Comparison of ENCODE assay signal across 25 mouse cellular contexts in genomic region chr2:85510376-85510775, GRCm38 (mm10). TPM values are rescaled to one million over a fixed set of nuclear protein-coding genes. Genes with fewer than 3 reads are reported as not detected.
DNase-seq lines count a peak whose midpoint lies in the region; ATAC-seq and TF ChIP-seq lines count a peak whose summit lies in the region.
"Had no signal": no experiment of that assay in that cellular context is flagged by ENCODE, and none has a peak within 500 bp of the region (broad histone marks: within the 10 kb centered on the region; RNA-seq: fewer than 3 reads in every experiment).

No protein-coding gene starts in this region.

- no peak overlapping the region for H3K4me3 ChIP-seq in lung, postnatal 0 days (ENCODE audit: low read depth, low read length)
- H3K4me3 ChIP-seq in stomach, embryonic 16.5 days (replicated peaks; ENCODE audit: low read length): no peak overlapping the region
- H3K4me3 ChIP-seq: embryonic facial prominence, embryonic 15.5 days; forebrain, embryonic 12.5 days; forebrain, embryonic 15.5 days; hindbrain, embryonic 13.5 days; intestine, embryonic 15.5 days had no signal

- no peak overlapping the region for H3K9ac ChIP-seq in lung, postnatal 0 days (replicated peaks; ENCODE audit: low read depth)
- H3K9ac ChIP-seq in stomach, embryonic 16.5 days (ENCODE audit: low read length): no peak overlapping the region
- H3K9ac ChIP-seq: embryonic facial prominence, embryonic 15.5 days; forebrain, embryonic 12.5 days; forebrain, embryonic 15.5 days; hindbrain, embryonic 13.5 days; intestine, embryonic 15.5 days had no signal

- DNase-seq in lung, postnatal 0 days (ENCODE audit: low spot score): peak; percentile 52
- no peak for DNase-seq in lung, postnatal 25 days (ENCODE audit: low spot score)
- peak; percentile 91 for DNase-seq in fat pad, adult 2 months (ENCODE audit: extremely low read depth, low read depth, low spot score)
- no peak for DNase-seq in B cell, adult 2 months
- no peak for DNase-seq in kidney, postnatal 10 days
- DNase-seq: adrenal gland, adult 2 months; adrenal gland, postnatal 14 days; cerebellum, adult 11 months; cerebellum, adult 2 months; cerebellum, adult 9-11 months; cerebellum, postnatal 25 days; gastrocnemius, postnatal 36 days; heart, adult 11 months had no signal

- H3K27ac ChIP-seq in lung, postnatal 0 days (ENCODE audit: low read length): no peak overlapping the region
- H3K27ac ChIP-seq in stomach, embryonic 16.5 days (ENCODE audit: low read length): 0 out of 2 replicates have a peak overlapping the region, but pooled peaks have one; percentile 44
- H3K27ac ChIP-seq: forebrain, embryonic 12.5 days; forebrain, embryonic 15.5 days; hindbrain, embryonic 13.5 days; intestine, embryonic 15.5 days had no signal

- H3K4me1 ChIP-seq in lung, postnatal 0 days (ENCODE audit: insufficient read depth, low read depth, low read length): no peaks in the 10 kb centered on the region
- no peaks in the 10 kb centered on the region for H3K4me1 ChIP-seq in stomach, embryonic 16.5 days (ENCODE audit: control insufficient read depth, insufficient read depth, low read length)
- H3K4me1 ChIP-seq: embryonic facial prominence, embryonic 15.5 days; forebrain, embryonic 12.5 days; forebrain, embryonic 15.5 days; hindbrain, embryonic 13.5 days; intestine, embryonic 15.5 days had no signal

- H3K27me3 ChIP-seq in lung, postnatal 0 days (replicated peaks; ENCODE audit: insufficient read depth, low read length): no peaks in the 10 kb centered on the region
- no peaks in the 10 kb centered on the region for H3K27me3 ChIP-seq in stomach, embryonic 16.5 days (ENCODE audit: control insufficient read depth, insufficient read depth, low read length)
- H3K27me3 ChIP-seq: embryonic facial prominence, embryonic 15.5 days; forebrain, embryonic 12.5 days; forebrain, embryonic 15.5 days; hindbrain, embryonic 13.5 days; intestine, embryonic 15.5 days had no signal

- no peak for TF ChIP-seq CTCF in lung, postnatal 0 days (IDR thresholded peaks at IDR 0.05)

- no peak for TF ChIP-seq EP300 in lung, postnatal 0 days (IDR thresholded peaks at IDR 0.05)

- no peaks in the 10 kb centered on the region for H3K9me3 ChIP-seq in lung, postnatal 0 days (ENCODE audit: low read length)
- H3K9me3 ChIP-seq in stomach, embryonic 16.5 days (replicated peaks; ENCODE audit: control insufficient read depth, low read length): no peaks in the 10 kb centered on the region
- H3K9me3 ChIP-seq: embryonic facial prominence, embryonic 15.5 days; forebrain, embryonic 12.5 days; forebrain, embryonic 15.5 days; hindbrain, embryonic 13.5 days; intestine, embryonic 15.5 days had no signal

- no peaks in the 10 kb centered on the region for H3K36me3 ChIP-seq in lung, postnatal 0 days (ENCODE audit: insufficient read depth, low read length)
- H3K36me3 ChIP-seq in stomach, embryonic 16.5 days (ENCODE audit: control insufficient read depth, insufficient read depth, low read length): no peaks in the 10 kb centered on the region
- H3K36me3 ChIP-seq: embryonic facial prominence, embryonic 15.5 days; forebrain, embryonic 12.5 days; forebrain, embryonic 15.5 days; hindbrain, embryonic 13.5 days; intestine, embryonic 15.5 days had no signal

- H3K4me2 ChIP-seq in lung, postnatal 0 days (replicated peaks; ENCODE audit: low read depth, low read length): no peak overlapping the region
- H3K4me2 ChIP-seq in stomach, embryonic 16.5 days (ENCODE audit: low read depth, low read length): no peak overlapping the region
- H3K4me2 ChIP-seq: embryonic facial prominence, embryonic 15.5 days; forebrain, embryonic 12.5 days; forebrain, embryonic 15.5 days; heart, embryonic 11.5 days; hindbrain, embryonic 13.5 days; intestine, embryonic 15.5 days had no signal

- WGBS in lung, postnatal 0 days: 58% methylated on average over 3 of the region's 3 CpGs
- WGBS in stomach, embryonic 16.5 days: 61% methylated on average over 3 of the region's 3 CpGs

- ATAC-seq in lung, postnatal 0 days: no peak
- ATAC-seq in stomach, embryonic 16.5 days (ENCODE audit: insufficient read depth, low FRiP score): 0 out of 2 replicates have a peak, but pooled peaks have one; percentile 44
- ATAC-seq: CD4-positive, CD25-positive, alpha-beta regulatory T cell, adult 4 months; forebrain, embryonic 15.5 days; hindbrain, embryonic 16.5 days; intestine, embryonic 15.5 days had no signal

RNA-seq across cellular contexts. Expression of gene 4833423E24Rik, which starts 8.4 kb away (rescaled TPM):
- 3.2 and 3.8 TPM in 2 replicates for polyA plus RNA-seq in lung, postnatal 0 days (2015; fragmentation: Nextera tagmentation; extraction: Ambion mirVana)
- polyA plus RNA-seq in stomach, embryonic 16.5 days (2015; fragmentation: Nextera tagmentation; extraction: Ambion mirVana): 19.1 and 25.6 TPM in 2 replicates
- polyA plus RNA-seq: adrenal gland, adult 2 months; C2C12; CD4-positive, CD25-positive, alpha-beta regulatory T cell, adult 4 months; forebrain, embryonic 12.5 days; forebrain, embryonic 15.5 days; heart, embryonic 11.5 days; heart, embryonic 14.5 days; heart, postnatal 0 days; hindbrain, embryonic 13.5 days had no signal

Comparison
In these comparisons a context has a peak if more than half of its experiments do, and no peak if none do; other contexts are left out.
1. DNase-seq: peak in lung, postnatal 0 days (single experiment) and fat pad, adult 2 months (single experiment); none in lung, postnatal 25 days (single experiment), B cell, adult 2 months (0 of 2) and kidney, postnatal 10 days (single experiment).